Mouse (Mus musculus): ENCODE results near the gene Obp2a.
"Not testable (repeated sequence)": the region's sequence is repeated elsewhere in the genome, so short reads cannot be mapped to it uniquely, and the experiment has no call there.

Obp2a gene

GRCm38 (mm10) chr2:25711641-25712040 lies 11.8 kb downstream of the Obp2a start:
- not testable (repeated sequence) for DNase-seq

- no peak for DNase-seq
Observed at GRCm38 (mm10) chr2:25717222-25717621, 17.4 kb downstream of the Obp2a start.

- no peak for DNase-seq
Observed at GRCm38 (mm10) chr2:25733199-25733930, 33.5 kb downstream of the Obp2a start.

GRCm38 (mm10) chr2:25736709-25737108 lies 36.9 kb downstream of the Obp2a start, which contains the start of gene Obp2b:
Gene Obp2b (plus strand): TSS chr2:25737009.
- not testable (repeated sequence) for DNase-seq

DNA sequence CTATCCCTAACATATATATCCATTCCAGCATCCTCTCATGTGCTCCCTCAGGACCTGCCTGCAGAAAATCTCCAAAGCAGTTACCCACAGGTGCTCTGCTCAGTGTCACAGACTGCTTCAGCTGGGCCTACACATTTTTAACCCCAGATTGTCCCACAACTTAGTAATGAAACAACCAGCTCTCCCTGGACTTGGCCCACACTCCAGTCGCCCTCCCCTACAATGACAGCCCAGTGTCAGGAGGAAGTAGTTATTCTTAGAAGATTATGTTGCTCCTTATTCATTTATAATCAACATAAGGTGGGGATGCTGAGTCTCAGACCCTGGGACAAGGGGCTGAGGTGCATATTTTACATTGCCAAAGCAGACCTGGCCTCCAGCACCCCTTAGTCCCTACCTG lies 41.8 kb downstream of the Obp2a start:
- no peak for DNase-seq
